Mouse (Mus musculus): Measurements from ENCODE around the gene Ptprm. TPM values are rescaled to one million over a fixed set of nuclear protein-coding genes. Genes with fewer than 3 reads are reported as not detected.
A peak's percentile ranks its signal among the peaks of the same experiment; 100 is the strongest.

Gene Ptprm
- polyA plus RNA-seq, 1 experiment from 2014 or later, result 45.7 TPM

DNA sequence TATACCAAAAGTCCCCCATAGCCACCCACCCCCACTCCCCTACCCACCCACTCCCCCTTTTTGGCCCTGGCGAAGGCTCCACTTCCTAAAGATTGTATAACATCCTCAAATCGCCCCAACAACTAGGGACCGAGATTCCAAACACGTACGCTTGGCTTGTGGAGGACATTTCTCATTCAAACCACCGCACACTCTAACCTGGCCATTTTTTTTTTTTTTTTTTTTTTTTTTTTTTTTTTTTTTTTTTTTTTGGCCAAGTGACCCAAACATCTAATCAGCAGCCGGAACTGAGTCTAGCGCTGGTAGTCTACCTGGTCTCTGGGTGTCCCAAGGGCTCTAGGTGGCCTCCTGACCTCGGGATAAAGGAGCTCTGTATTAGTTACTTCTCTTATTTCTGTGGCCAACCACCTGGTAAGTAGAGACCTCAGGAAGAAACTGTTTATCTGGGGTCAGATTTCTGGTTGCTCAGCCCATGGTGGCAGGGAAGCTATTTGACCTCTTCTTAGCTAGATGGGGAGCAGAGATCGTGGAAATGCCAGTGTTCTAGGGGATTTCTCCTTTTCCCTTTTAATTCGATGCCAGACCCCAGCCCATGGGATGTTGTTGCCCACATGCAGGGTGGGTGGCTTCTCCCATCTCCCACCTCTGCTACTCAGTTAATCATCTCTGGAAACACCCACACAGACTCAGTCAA lies 9.3 kb upstream of the Ptprm start:
- Histone ChIP-seq H3K4me2 (ENCODE audit: low read depth, low read length) (no peak overlapping the region), H3K4me3 (ENCODE audit: low read length) (no peak overlapping the region), H3K9ac (ENCODE audit: low read length) (no peak overlapping the region), H3K27ac (ENCODE audit: low read length) (peak overlapping the region; percentile 64), H3K36me3 (ENCODE audit: control insufficient read depth, insufficient read depth, low read length) (no peaks in the 10 kb centered on the region), H3K4me1 (replicated peaks; ENCODE audit: control insufficient read depth, insufficient read depth, low read length) (peaks cover 11% of the 10 kb centered on the region), H3K27me3 (ENCODE audit: control insufficient read depth, insufficient read depth, low read depth, low read length) (no peaks in the 10 kb centered on the region), H3K9me3 (ENCODE audit: control insufficient read depth, low read length) (no peaks in the 10 kb centered on the region)
- 0 out of 2 replicates have a peak, but pooled peaks have one; percentile 7 for ATAC-seq (ENCODE audit: low read depth)
- 59% methylated on average over 11 of the region's 11 CpGs for WGBS

GRCm38 (mm10) chr17:67362131-67362530 lies 7.9 kb upstream of the Ptprm start:
- Histone ChIP-seq H3K4me3 (ENCODE audit: low read length) (no peak overlapping the region), H3K4me1 (replicated peaks; ENCODE audit: control insufficient read depth, insufficient read depth, low read length) (peaks cover 11% of the 10 kb centered on the region), H3K9ac (ENCODE audit: low read length) (no peak overlapping the region), H3K36me3 (ENCODE audit: control insufficient read depth, insufficient read depth, low read length) (no peaks in the 10 kb centered on the region), H3K4me2 (ENCODE audit: low read depth, low read length) (no peak overlapping the region), H3K27ac (ENCODE audit: low read length) (no peak overlapping the region), H3K27me3 (ENCODE audit: control insufficient read depth, insufficient read depth, low read depth, low read length) (no peaks in the 10 kb centered on the region), H3K9me3 (ENCODE audit: control insufficient read depth, low read length) (no peaks in the 10 kb centered on the region)
- ATAC-seq (ENCODE audit: low read depth), result no peak
- 85% methylated on average over 6 of the region's 6 CpGs for WGBS

DNA sequence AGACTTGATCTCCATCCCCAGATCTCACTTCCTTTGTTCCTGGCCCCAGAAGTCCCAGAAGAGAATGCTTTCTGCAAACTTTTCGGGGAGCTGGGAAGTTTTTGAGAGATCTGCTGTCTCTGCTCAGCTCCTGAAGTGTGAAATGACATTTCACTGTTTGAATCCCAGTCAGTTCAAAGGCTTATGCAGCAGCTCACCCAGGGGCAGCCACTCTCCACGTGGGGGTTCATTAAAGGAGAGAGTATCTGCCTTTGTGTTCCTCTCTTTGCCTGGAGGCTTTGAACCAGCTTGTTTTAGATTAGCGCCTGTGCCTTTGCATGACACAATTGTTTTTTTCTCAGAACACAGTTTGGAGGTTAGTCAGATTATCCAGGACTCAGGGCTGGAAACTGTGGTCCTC lies 6.3 kb upstream of the Ptprm start:
- whole genome bisulfite sequencing, result 22% methylated on average over 3 of the region's 3 CpGs
- peaks cover 2% of the 10 kb centered on the region; the same call in 1 of the 2 replicates for H3K27me3 ChIP-seq (ENCODE audit: control insufficient read depth, insufficient read depth, low read depth, low read length)
- 0 out of 2 replicates have a peak overlapping the region, but pooled peaks have one; percentile 10 for H3K27ac ChIP-seq (ENCODE audit: low read length)

DNA sequence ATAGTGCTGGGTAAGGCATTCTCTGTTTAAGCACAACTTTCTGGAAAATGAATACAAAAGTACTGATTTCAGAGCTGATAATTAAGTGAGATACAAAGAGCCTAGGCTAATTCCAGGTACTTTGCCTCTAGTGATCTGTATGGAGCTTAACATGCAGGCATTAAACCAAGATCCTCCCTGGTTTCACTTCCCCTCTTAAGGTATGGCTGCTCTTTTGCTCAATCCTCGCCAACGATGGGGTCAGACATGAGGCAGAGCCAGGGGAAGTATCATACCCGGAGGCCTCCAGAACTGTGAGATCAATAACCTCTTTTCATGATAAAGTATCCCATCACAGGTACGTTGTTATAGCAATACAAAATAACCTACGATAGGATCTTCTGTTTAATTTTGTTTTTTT lies 5.3 kb upstream of the Ptprm start:
- Histone ChIP-seq H3K9me3 (ENCODE audit: control insufficient read depth, low read length) (no peaks in the 10 kb centered on the region), H3K27ac (ENCODE audit: low read length) (no peak overlapping the region), H3K27me3 (ENCODE audit: control insufficient read depth, insufficient read depth, low read depth, low read length) (peaks cover 2% of the 10 kb centered on the region; the same call in 1 of the 2 replicates), H3K4me1 (replicated peaks; ENCODE audit: control insufficient read depth, insufficient read depth, low read length) (peaks cover 10% of the 10 kb centered on the region), H3K4me2 (ENCODE audit: low read depth, low read length) (no peak overlapping the region), H3K4me3 (ENCODE audit: low read length) (no peak overlapping the region), H3K36me3 (ENCODE audit: control insufficient read depth, insufficient read depth, low read length) (no peaks in the 10 kb centered on the region), H3K9ac (ENCODE audit: low read length) (no peak overlapping the region)
- 92% methylated on average over 5 of the region's 5 CpGs for WGBS
- ATAC-seq (ENCODE audit: low read depth), result no peak

More for the DNA sequence above, 6.3 kb upstream of the Ptprm start:
- H3K4me3 ChIP-seq (ENCODE audit: low read length), result no peak overlapping the region
- H3K9ac ChIP-seq (ENCODE audit: low read length), result no peak overlapping the region
- peaks cover 11% of the 10 kb centered on the region for H3K4me1 ChIP-seq (replicated peaks; ENCODE audit: control insufficient read depth, insufficient read depth, low read length)
- H3K4me2 ChIP-seq (ENCODE audit: low read depth, low read length), result no peak overlapping the region
- H3K36me3 ChIP-seq (ENCODE audit: control insufficient read depth, insufficient read depth, low read length), result no peaks in the 10 kb centered on the region
- H3K9me3 ChIP-seq (ENCODE audit: control insufficient read depth, low read length), result no peaks in the 10 kb centered on the region
- ATAC-seq (ENCODE audit: low read depth), result no peak

DNA sequence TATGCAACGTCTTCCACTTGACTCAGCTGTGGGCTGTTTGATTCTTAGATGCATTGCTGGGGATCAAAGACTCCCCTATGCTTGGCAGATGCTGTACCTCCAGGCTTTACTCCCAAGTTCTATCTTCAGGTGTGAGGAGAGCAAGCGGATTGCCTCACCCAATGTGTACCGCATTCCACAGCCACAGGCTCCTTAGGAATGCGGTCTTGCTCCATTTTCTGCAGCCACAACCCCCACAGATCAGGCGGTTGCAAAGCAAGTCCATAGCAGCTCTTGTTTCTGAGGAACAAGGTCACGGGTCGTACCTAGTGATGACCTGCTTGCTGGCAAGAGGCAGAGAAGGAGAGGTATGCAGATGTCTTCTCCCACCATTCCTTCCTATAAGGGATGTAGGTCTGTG lies 4.3 kb upstream of the Ptprm start:
- H3K4me2 ChIP-seq (ENCODE audit: low read depth, low read length), result no peak overlapping the region

GRCm38 (mm10) chr17:67357191-67357590 lies 2.9 kb upstream of the Ptprm start:
- Histone ChIP-seq H3K9me3 (ENCODE audit: control insufficient read depth, low read length) (no peaks in the 10 kb centered on the region), H3K27me3 (ENCODE audit: control insufficient read depth, insufficient read depth, low read depth, low read length) (peaks cover 2% of the 10 kb centered on the region; the same call in 1 of the 2 replicates), H3K4me2 (ENCODE audit: low read depth, low read length) (no peak overlapping the region), H3K4me1 (replicated peaks; ENCODE audit: control insufficient read depth, insufficient read depth, low read length) (peaks cover 8% of the 10 kb centered on the region), H3K9ac (ENCODE audit: low read length) (no peak overlapping the region), H3K27ac (ENCODE audit: low read length) (no peak overlapping the region), H3K4me3 (ENCODE audit: low read length) (no peak overlapping the region), H3K36me3 (ENCODE audit: control insufficient read depth, insufficient read depth, low read length) (no peaks in the 10 kb centered on the region)
- no peak for ATAC-seq (ENCODE audit: low read depth)
- WGBS, result 70% methylated on average over 4 of the region's 4 CpGs

More for the DNA sequence above, 4.3 kb upstream of the Ptprm start:
- H3K9ac ChIP-seq (ENCODE audit: low read length), result no peak overlapping the region
- no peak overlapping the region; the same call in 1 of the 2 replicates for H3K27ac ChIP-seq (ENCODE audit: low read length)
- ATAC-seq (ENCODE audit: low read depth), result peak; percentile 21; the same call in 1 of the 2 replicates
- WGBS, result 55% methylated on average over 7 of the region's 7 CpGs
- no peak overlapping the region for H3K4me3 ChIP-seq (ENCODE audit: low read length)
- peaks cover 8% of the 10 kb centered on the region for H3K4me1 ChIP-seq (replicated peaks; ENCODE audit: control insufficient read depth, insufficient read depth, low read length)
- peaks cover 2% of the 10 kb centered on the region; the same call in 1 of the 2 replicates for H3K27me3 ChIP-seq (ENCODE audit: control insufficient read depth, insufficient read depth, low read depth, low read length)
- H3K36me3 ChIP-seq (ENCODE audit: control insufficient read depth, insufficient read depth, low read length), result no peaks in the 10 kb centered on the region
- H3K9me3 ChIP-seq (ENCODE audit: control insufficient read depth, low read length), result no peaks in the 10 kb centered on the region

- Histone ChIP-seq H3K4me3 (ENCODE audit: low read length) (peak overlapping the region; percentile 72), H3K27ac (ENCODE audit: low read length) (no peak overlapping the region; the same call in 1 of the 2 replicates), H3K4me2 (ENCODE audit: low read depth, low read length) (peak overlapping the region; percentile 84), H3K9ac (ENCODE audit: low read length) (peak overlapping the region; percentile 2; the same call in 1 of the 2 replicates), H3K36me3 (ENCODE audit: control insufficient read depth, insufficient read depth, low read length) (no peaks in the 10 kb centered on the region), H3K9me3 (ENCODE audit: control insufficient read depth, low read length) (no peaks in the 10 kb centered on the region), H3K27me3 (ENCODE audit: control insufficient read depth, insufficient read depth, low read depth, low read length) (peaks cover 2% of the 10 kb centered on the region; the same call in 1 of the 2 replicates), H3K4me1 (replicated peaks; ENCODE audit: control insufficient read depth, insufficient read depth, low read length) (peaks cover 22% of the 10 kb centered on the region)
- 27% methylated on average over 5 of the region's 5 CpGs for WGBS
- no peak for ATAC-seq (ENCODE audit: low read depth)
These were observed 994 bp upstream of the Ptprm start for GRCm38 (mm10) chr17:67355251-67355650.

- Histone ChIP-seq H3K27me3 (ENCODE audit: control insufficient read depth, insufficient read depth, low read depth, low read length) (peaks cover 2% of the 10 kb centered on the region; the same call in 1 of the 2 replicates), H3K27ac (ENCODE audit: low read length) (peak overlapping the region; percentile 84), H3K36me3 (ENCODE audit: control insufficient read depth, insufficient read depth, low read length) (no peaks in the 10 kb centered on the region), H3K4me1 (replicated peaks; ENCODE audit: control insufficient read depth, insufficient read depth, low read length) (peaks cover 22% of the 10 kb centered on the region), H3K9me3 (ENCODE audit: control insufficient read depth, low read length) (0 out of 2 replicates have a peak, but pooled peaks cover 2% of the 10 kb centered on the region), H3K4me2 (ENCODE audit: low read depth, low read length) (peak overlapping the region; percentile 84), H3K9ac (ENCODE audit: low read length) (peak overlapping the region; percentile 96), H3K4me3 (ENCODE audit: low read length) (peak overlapping the region; percentile 72)
- peak; percentile 49 for ATAC-seq (ENCODE audit: low read depth)
- WGBS, result under 1% methylated on average over 59 of the region's 68 CpGs
These were observed 334 bp downstream of the Ptprm start for GRCm38 (mm10) chr17:67353796-67354450.
